Mouse (Mus musculus) yolk sac, embryonic 10.5 days (tissue): ENCODE measurements around the gene Usp49.
"Not testable (repeated sequence)": the region's sequence is repeated elsewhere in the genome, so short reads cannot be mapped to it uniquely, and the experiment has no call there.

Experiments used
- DNase-seq: peaks from one replicate; pipeline ENCODE4 v3.0.0-alpha.2; 2017; ENCODE audit warnings: low spot score

The Usp49 gene

GRCm38 (mm10) chr17:47630678-47631065 is at the start of gene Usp49:
TSS of gene Usp49 (plus strand) at chr17:47630690.
- no peak for DNase-seq

GRCm38 (mm10) chr17:47580962-47581361 is 49.5 kb upstream of the Usp49 start:
- DNase-seq: no peak

GRCm38 (mm10) chr17:47588517-47588916 is 42.0 kb upstream of the Usp49 start:
- DNase-seq: no peak

- no peak for DNase-seq
These were observed 39.4 kb upstream of the Usp49 start for GRCm38 (mm10) chr17:47591073-47591472.

- DNase-seq: peak; percentile 92
These were observed 37.2 kb upstream of the Usp49 start for GRCm38 (mm10) chr17:47593215-47593853.

GRCm38 (mm10) chr17:47593854-47594182 is 36.7 kb upstream of the Usp49 start:
- no peak for DNase-seq

- DNase-seq: peak; percentile 77
These were observed 36.1 kb upstream of the Usp49 start for GRCm38 (mm10) chr17:47594183-47594968.

GRCm38 (mm10) chr17:47594969-47595247 is 35.6 kb upstream of the Usp49 start:
- DNase-seq: no peak

GRCm38 (mm10) chr17:47595248-47596161 is 35.0 kb upstream of the Usp49 start:
- DNase-seq: peak; percentile 83

GRCm38 (mm10) chr17:47596162-47596838 is 34.2 kb upstream of the Usp49 start:
- DNase-seq: no peak

GRCm38 (mm10) chr17:47596839-47597164 is 33.7 kb upstream of the Usp49 start:
- DNase-seq: no peak

- no peak for DNase-seq
These were observed 33.2 kb upstream of the Usp49 start for GRCm38 (mm10) chr17:47597261-47597660.

- DNase-seq: peak; percentile 72
These were observed 32.5 kb upstream of the Usp49 start for GRCm38 (mm10) chr17:47597838-47598579.

GRCm38 (mm10) chr17:47598580-47599304 is 31.7 kb upstream of the Usp49 start:
- not testable (repeated sequence) for DNase-seq

GRCm38 (mm10) chr17:47599511-47600297 is 30.8 kb upstream of the Usp49 start:
- peak; percentile 47 for DNase-seq

- DNase-seq: no peak
These were observed 29.7 kb upstream of the Usp49 start for GRCm38 (mm10) chr17:47600601-47601388.

GRCm38 (mm10) chr17:47601389-47601755 is 29.1 kb upstream of the Usp49 start:
- no peak for DNase-seq

GRCm38 (mm10) chr17:47602289-47602688 is 28.2 kb upstream of the Usp49 start:
- DNase-seq: no peak

- no peak for DNase-seq
These were observed 24.3 kb upstream of the Usp49 start for GRCm38 (mm10) chr17:47606220-47606619.
